18 mouse cellular contexts compared by ENCODE assay signal in the genomic region with DNA sequence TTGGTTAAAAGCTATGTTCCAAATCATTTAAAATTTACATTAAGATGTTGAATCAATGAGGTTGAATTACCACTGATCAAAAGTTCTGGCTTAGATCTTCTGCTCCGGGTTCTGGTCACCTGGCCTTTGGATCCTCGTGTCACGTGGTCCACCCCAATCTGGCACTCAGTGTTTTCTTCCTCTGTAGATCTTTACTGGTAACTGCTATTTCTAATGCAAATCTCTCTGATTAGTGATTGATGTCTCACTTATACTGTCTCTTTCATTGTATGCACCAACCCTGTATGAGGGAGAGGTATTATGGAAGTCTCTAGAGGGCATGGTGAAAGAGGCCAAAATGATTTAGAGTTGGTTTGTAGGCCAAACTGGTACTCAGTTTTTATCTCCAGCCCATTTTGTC.
"Had no signal": no experiment of that assay in that cellular context is flagged by ENCODE, and none has a peak within 500 bp of the region (broad histone marks: within the 10 kb centered on the region; RNA-seq: fewer than 3 reads in every experiment).

No protein-coding gene starts in this region.

- DNase-seq: kidney, adult 2 months; kidney, postnatal 25 days; layer of hippocampus, postnatal 36 days; liver; liver, postnatal 0 days; lung, embryonic 14.5 days; lung, postnatal 36 days; thymus, adult 18-20 months; thymus, postnatal 36 days had no signal

- H3K9ac ChIP-seq: limb, embryonic 13.5 days; liver, embryonic 14.5 days; liver, postnatal 0 days; lung, embryonic 14.5 days; midbrain, embryonic 12.5 days had no signal

- H3K27me3 ChIP-seq: limb, embryonic 13.5 days; midbrain, embryonic 12.5 days had no signal

- H3K4me3 ChIP-seq: limb, embryonic 10.5 days; limb, embryonic 13.5 days; megakaryocyte, embryonic 14.5 days; midbrain, embryonic 12.5 days had no signal

- H3K4me1 ChIP-seq: megakaryocyte, embryonic 14.5 days had no signal

- H3K27ac ChIP-seq: kidney, postnatal 0 days; layer of hippocampus, adult 2 months; limb, embryonic 10.5 days; limb, embryonic 13.5 days; liver, embryonic 14.5 days had no signal

- H3K4me2 ChIP-seq: lung, embryonic 14.5 days had no signal

- H3K36me3 ChIP-seq: limb, embryonic 10.5 days; limb, embryonic 13.5 days; midbrain, embryonic 12.5 days had no signal

- ATAC-seq: intestine, postnatal 0 days; liver, postnatal 0 days; lung, postnatal 0 days had no signal

- H3K9me3 ChIP-seq: limb, embryonic 10.5 days; limb, embryonic 13.5 days; megakaryocyte, embryonic 14.5 days; midbrain, embryonic 12.5 days had no signal
